Mouse (Mus musculus): Measurements from ENCODE around the gene Taar7b. TPM values are rescaled to one million over a fixed set of nuclear protein-coding genes. Genes with fewer than 3 reads are reported as not detected.

Taar7b gene
- polyA plus RNA-seq, 1 experiment from 2014 or later = not detected

- WGBS = 90% methylated on average over 3 of the region's 3 CpGs
- H3K4me3 ChIP-seq = no peak within 1 kb of the TSS
- H3K9me3 ChIP-seq = peaks cover 2% of the 10 kb centered on the region; the same call in 1 of the 2 replicates
Measured at GRCm38 (mm10) chr10:23993381-23993780, 6.4 kb upstream of the Taar7b start, which contains the start of gene Taar7a. TSS of gene Taar7a (minus strand) at chr10:23993481.

DNA sequence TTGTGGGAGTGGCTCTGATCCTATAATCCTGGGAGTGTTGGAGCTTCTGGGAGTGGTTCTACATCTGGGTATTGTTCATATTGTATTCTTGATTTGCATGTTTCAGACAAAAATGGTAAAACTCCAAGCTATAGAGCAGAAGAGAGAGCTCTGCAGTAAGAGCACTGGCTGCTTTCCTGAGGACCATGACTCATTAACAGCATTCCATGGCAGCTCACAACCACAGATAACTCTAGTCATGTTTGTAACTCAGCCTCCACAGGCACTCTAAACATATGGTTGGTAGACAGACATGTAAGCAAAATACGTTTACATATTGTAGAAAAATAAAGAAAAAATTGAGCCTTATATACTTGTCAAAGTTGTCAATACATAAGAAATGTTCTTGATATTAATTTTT is 6.7 kb downstream of the Taar7b start:
- Histone ChIP-seq H3K4me1 (replicated peaks) (no peaks in the 10 kb centered on the region), H3K36me3 (no peaks in the 10 kb centered on the region), H3K4me3 (no peak overlapping the region), H3K27me3 (ENCODE audit: insufficient read depth, poor library complexity, severe bottlenecking) (no peaks in the 10 kb centered on the region), H3K9me3 (no peaks in the 10 kb centered on the region), H3K27ac (no peak overlapping the region)
- 88% methylated on average over 1 of the region's 1 CpGs for WGBS
- DNase-seq (ENCODE audit: low spot score) = no peak

More at GRCm38 (mm10) chr10:23993381-23993780, 6.4 kb upstream of the Taar7b start, which contains the start of gene Taar7a:
- Histone ChIP-seq H3K27me3 (ENCODE audit: insufficient read depth, poor library complexity, severe bottlenecking) (no peaks in the 10 kb centered on the region), H3K36me3 (no peaks in the 10 kb centered on the region), H3K27ac (no peak within 1 kb of the TSS), H3K4me1 (replicated peaks) (no peaks in the 10 kb centered on the region)
- no peak for DNase-seq (ENCODE audit: low spot score)

- WGBS = 71% methylated on average over 2 of the region's 2 CpGs
- H3K4me1 ChIP-seq (replicated peaks) = no peaks in the 10 kb centered on the region
Measured at GRCm38 (mm10) chr10:24007034-24007433, 7.3 kb downstream of the Taar7b start.

DNA sequence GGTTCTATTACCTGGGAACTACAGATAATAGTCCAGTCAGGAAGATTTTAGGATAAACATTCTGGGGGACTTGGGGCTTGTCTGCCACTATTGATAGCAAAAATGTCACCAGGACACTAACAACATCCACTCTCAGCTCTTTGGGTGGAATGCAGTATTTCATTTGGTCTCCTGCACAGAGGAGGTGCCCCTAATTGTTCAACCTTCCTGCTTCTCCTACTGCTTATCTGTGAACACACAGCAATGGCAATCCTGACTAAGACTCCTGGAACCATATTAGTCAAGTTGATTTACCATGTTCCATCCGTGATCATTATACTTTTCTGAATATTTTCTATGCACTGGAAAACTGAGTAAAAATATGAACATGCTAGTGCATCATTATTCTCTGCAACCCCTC is 8.4 kb downstream of the Taar7b start:
- Histone ChIP-seq H3K27me3 (ENCODE audit: insufficient read depth, poor library complexity, severe bottlenecking) (no peaks in the 10 kb centered on the region), H3K27ac (no peak overlapping the region), H3K36me3 (no peaks in the 10 kb centered on the region), H3K4me3 (no peak overlapping the region), H3K4me1 (replicated peaks) (no peaks in the 10 kb centered on the region), H3K9me3 (no peaks in the 10 kb centered on the region)
- 86% methylated on average over 1 of the region's 1 CpGs for WGBS
- DNase-seq (ENCODE audit: low spot score) = no peak

More at GRCm38 (mm10) chr10:24007034-24007433, 7.3 kb downstream of the Taar7b start:
- no peaks in the 10 kb centered on the region for H3K36me3 ChIP-seq
- no peak overlapping the region for H3K27ac ChIP-seq
- H3K9me3 ChIP-seq = no peaks in the 10 kb centered on the region
- DNase-seq (ENCODE audit: low spot score) = no peak
- H3K4me3 ChIP-seq = no peak overlapping the region
- no peaks in the 10 kb centered on the region for H3K27me3 ChIP-seq (ENCODE audit: insufficient read depth, poor library complexity, severe bottlenecking)

- Histone ChIP-seq H3K27me3 (ENCODE audit: insufficient read depth, poor library complexity, severe bottlenecking) (no peaks in the 10 kb centered on the region), H3K9me3 (no peaks in the 10 kb centered on the region)
Measured at GRCm38 (mm10) chr10:24026922-24027321, 27.2 kb downstream of the Taar7b start, which contains the start of gene Taar7d. TSS of gene Taar7d (plus strand) at chr10:24027222.

GRCm38 (mm10) chr10:24031347-24031746 is 31.6 kb downstream of the Taar7b start:
- no peak overlapping the region for H3K4me3 ChIP-seq
- no peaks in the 10 kb centered on the region for H3K4me1 ChIP-seq (replicated peaks)
- H3K27me3 ChIP-seq (ENCODE audit: insufficient read depth, poor library complexity, severe bottlenecking) = no peaks in the 10 kb centered on the region
- no peaks in the 10 kb centered on the region for H3K9me3 ChIP-seq
- H3K36me3 ChIP-seq = no peaks in the 10 kb centered on the region
- DNase-seq (ENCODE audit: low spot score) = no peak
- H3K27ac ChIP-seq = no peak overlapping the region

More at GRCm38 (mm10) chr10:24026922-24027321, 27.2 kb downstream of the Taar7b start, which contains the start of gene Taar7d:
- no peaks in the 10 kb centered on the region for H3K36me3 ChIP-seq
- no peaks in the 10 kb centered on the region for H3K4me1 ChIP-seq (replicated peaks)
- H3K4me3 ChIP-seq = no peak within 1 kb of the TSS
- H3K27ac ChIP-seq = no peak within 1 kb of the TSS
- DNase-seq (ENCODE audit: low spot score) = no peak

DNA sequence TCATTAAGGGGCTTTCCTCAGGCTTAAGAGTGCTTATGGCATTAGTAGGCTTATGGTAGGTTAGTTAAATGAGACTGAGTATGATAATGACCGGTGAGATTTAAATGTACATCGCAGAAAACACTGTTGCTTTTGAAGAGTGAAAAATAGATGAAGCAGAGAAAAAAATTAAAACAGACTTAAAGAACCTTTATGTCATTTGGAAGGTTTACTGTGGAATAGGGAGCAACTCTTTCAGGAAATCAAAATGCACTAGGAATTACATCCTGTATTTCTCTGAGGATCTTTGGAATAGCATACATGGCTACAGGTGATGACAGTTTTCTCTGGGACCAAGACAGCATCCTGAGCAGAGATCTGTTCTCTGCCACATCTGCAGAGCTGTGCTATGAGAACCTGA is 37.6 kb downstream of the Taar7b start, which contains the start of gene Taar7e:
Gene Taar7e (plus strand): TSS at position 301 of the 400 bp plus-strand sequence.
- no peak for DNase-seq (ENCODE audit: low spot score)
- H3K4me3 ChIP-seq = no peak within 1 kb of the TSS
- H3K36me3 ChIP-seq = no peaks in the 10 kb centered on the region
- no peak within 1 kb of the TSS for H3K27ac ChIP-seq
- H3K4me1 ChIP-seq (replicated peaks) = no peaks in the 10 kb centered on the region
- WGBS = 94% methylated on average over 2 of the region's 2 CpGs
- H3K27me3 ChIP-seq (ENCODE audit: insufficient read depth, poor library complexity, severe bottlenecking) = no peaks in the 10 kb centered on the region
- H3K9me3 ChIP-seq = no peaks in the 10 kb centered on the region

GRCm38 (mm10) chr10:24040120-24040869 is 40.6 kb downstream of the Taar7b start:
- WGBS = 80% methylated on average over 2 of the region's 2 CpGs
- no peak overlapping the region for H3K4me3 ChIP-seq
- H3K9me3 ChIP-seq = no peaks in the 10 kb centered on the region
- no peak overlapping the region for H3K27ac ChIP-seq
- H3K27me3 ChIP-seq (ENCODE audit: insufficient read depth, poor library complexity, severe bottlenecking) = no peaks in the 10 kb centered on the region
- H3K4me1 ChIP-seq (replicated peaks) = no peaks in the 10 kb centered on the region
- no peaks in the 10 kb centered on the region for H3K36me3 ChIP-seq
- no peak for DNase-seq (ENCODE audit: low spot score)

DNA sequence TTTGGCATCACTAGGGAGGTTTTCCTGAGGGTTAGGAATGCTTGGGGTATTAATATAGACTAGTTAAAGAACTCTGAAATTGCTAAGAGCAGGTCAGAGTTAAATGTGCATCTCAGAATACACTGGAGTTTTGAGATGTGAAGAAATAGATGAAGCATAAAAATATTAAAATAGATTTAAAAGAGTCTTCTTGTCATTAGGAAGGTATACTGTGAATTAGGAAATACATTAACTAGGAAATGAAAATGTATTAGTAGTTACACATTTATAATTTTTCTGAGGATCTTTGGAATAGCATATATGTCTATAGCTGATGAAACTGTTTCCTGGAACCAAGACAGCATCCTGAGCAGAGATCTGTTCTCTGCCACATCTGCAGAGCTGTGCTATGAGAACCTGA is 49.5 kb downstream of the Taar7b start, which contains the start of gene Taar7f:
Gene Taar7f (plus strand): TSS at position 301 of the 400 bp plus-strand sequence.
- H3K9me3 ChIP-seq = no peaks in the 10 kb centered on the region
- no peak within 1 kb of the TSS for H3K27ac ChIP-seq
- no peak within 1 kb of the TSS for H3K4me3 ChIP-seq
- H3K36me3 ChIP-seq = no peaks in the 10 kb centered on the region
- H3K4me1 ChIP-seq (replicated peaks) = no peaks in the 10 kb centered on the region
- DNase-seq (ENCODE audit: low spot score) = no peak
- H3K27me3 ChIP-seq (ENCODE audit: insufficient read depth, poor library complexity, severe bottlenecking) = no peaks in the 10 kb centered on the region

Other genes with a start within 250 kb of the Taar7b start
- 124 and 145 TPM in 2 replicates for gene Rps12, start 212.7 kb upstream of the Taar7b start, polyA plus RNA-seq (2016; fragmentation: Nextera tagmentation; extraction: Ambion mirVana)
- gene Slc18b1, start 203.0 kb upstream of the Taar7b start, polyA plus RNA-seq (2016; fragmentation: Nextera tagmentation; extraction: Ambion mirVana) = 11.4 and 12.9 TPM in 2 replicates
- not detected in 2 replicates for gene Vnn3, start 148.5 kb upstream of the Taar7b start, polyA plus RNA-seq (2016; fragmentation: Nextera tagmentation; extraction: Ambion mirVana)
- 3.1 and 4.6 TPM in 2 replicates for gene Vnn1, start 105.3 kb upstream of the Taar7b start, polyA plus RNA-seq (2016; fragmentation: Nextera tagmentation; extraction: Ambion mirVana)
- gene Taar1, start 79.6 kb upstream of the Taar7b start, polyA plus RNA-seq (2016; fragmentation: Nextera tagmentation; extraction: Ambion mirVana) = not detected in 2 replicates
- not detected in 2 replicates for gene Taar2, start 61.4 kb upstream of the Taar7b start, polyA plus RNA-seq (2016; fragmentation: Nextera tagmentation; extraction: Ambion mirVana)
- not detected in 2 replicates for gene Taar3, start 50.4 kb upstream of the Taar7b start, polyA plus RNA-seq (2016; fragmentation: Nextera tagmentation; extraction: Ambion mirVana)
- not detected in 2 replicates for gene Taar4, start 39.4 kb upstream of the Taar7b start, polyA plus RNA-seq (2016; fragmentation: Nextera tagmentation; extraction: Ambion mirVana)
- not detected in 2 replicates for gene Taar5, start 29.2 kb upstream of the Taar7b start, polyA plus RNA-seq (2016; fragmentation: Nextera tagmentation; extraction: Ambion mirVana)
- not detected in 2 replicates for gene Taar6, start 14.3 kb upstream of the Taar7b start, polyA plus RNA-seq (2016; fragmentation: Nextera tagmentation; extraction: Ambion mirVana)
- not detected in 2 replicates for gene Taar7a, start 6.5 kb upstream of the Taar7b start, polyA plus RNA-seq (2016; fragmentation: Nextera tagmentation; extraction: Ambion mirVana)
- not detected in 2 replicates for gene Taar7d, start 27.3 kb downstream of the Taar7b start, polyA plus RNA-seq (2016; fragmentation: Nextera tagmentation; extraction: Ambion mirVana)
- not detected in 2 replicates for gene Taar7e, start 37.7 kb downstream of the Taar7b start, polyA plus RNA-seq (2016; fragmentation: Nextera tagmentation; extraction: Ambion mirVana)
- not detected in 2 replicates for gene Taar7f, start 49.6 kb downstream of the Taar7b start, polyA plus RNA-seq (2016; fragmentation: Nextera tagmentation; extraction: Ambion mirVana)
- not detected in 2 replicates for gene Taar8a, start 76.6 kb downstream of the Taar7b start, polyA plus RNA-seq (2016; fragmentation: Nextera tagmentation; extraction: Ambion mirVana)
- not detected in 2 replicates for gene Taar8b, start 92.4 kb downstream of the Taar7b start, polyA plus RNA-seq (2016; fragmentation: Nextera tagmentation; extraction: Ambion mirVana)
- gene Taar8c, start 102.0 kb downstream of the Taar7b start, polyA plus RNA-seq (2016; fragmentation: Nextera tagmentation; extraction: Ambion mirVana) = not detected in 2 replicates
- gene Taar9, start 109.6 kb downstream of the Taar7b start, polyA plus RNA-seq (2016; fragmentation: Nextera tagmentation; extraction: Ambion mirVana) = 0.41 TPM in 1 of 2 replicates, not detected in the other
- gene Stx7, start 149.4 kb downstream of the Taar7b start, polyA plus RNA-seq (2016; fragmentation: Nextera tagmentation; extraction: Ambion mirVana) = 63.8 and 87.5 TPM in 2 replicates
- 22.0 and 22.4 TPM in 2 replicates for gene Moxd1, start 223.6 kb downstream of the Taar7b start, polyA plus RNA-seq (2016; fragmentation: Nextera tagmentation; extraction: Ambion mirVana)

Measured in hindbrain, embryonic 10.5 days (tissue).